Mouse (Mus musculus) forebrain, embryonic 12.5 days (tissue): Measurements from ENCODE around the gene Gcm2. TPM values are rescaled to one million over a fixed set of nuclear protein-coding genes. Genes with fewer than 3 reads are reported as not detected.

ENCODE experiments used
- ATAC-seq: fragments of 200-750 bp; cut with Nextera tagmentation; 2 replicates; pipeline ENCODE4 v1.8.0; 2017; ENCODE audit warnings: moderate TSS enrichment; ENCODE audit not compliant: low FRiP score
- H3K27ac ChIP-seq: fragments of 300-500 bp; sonication (generic); 2 replicates; pipeline ENCODE4 v1.5.1; 2016; ENCODE audit warnings: mild to moderate bottlenecking
- H3K27me3 ChIP-seq: fragments of 300-500 bp; sonication (generic); 2 replicates; pipeline ENCODE4 v1.6.1; 2016; ENCODE audit warnings: mild to moderate bottlenecking
- H3K36me3 ChIP-seq: fragments of 300-500 bp; sonication (generic); replicated peaks from 2 replicates; pipeline ENCODE4 v1.6.1; 2016; ENCODE audit warnings: mild to moderate bottlenecking
- H3K4me1 ChIP-seq: fragments of 300-500 bp; sonication (generic); 2 replicates; pipeline ENCODE4 v1.6.1; 2016
- H3K4me2 ChIP-seq: fragments of 300-500 bp; sonication (generic); 2 replicates; pipeline ENCODE4 v1.6.1; 2016; ENCODE audit warnings: mild to moderate bottlenecking, moderate library complexity
- H3K4me3 ChIP-seq: fragments of 300-500 bp; sonication (generic); replicated peaks from 2 replicates; pipeline ENCODE4 v1.5.1; 2016; ENCODE audit warnings: mild to moderate bottlenecking
- H3K9ac ChIP-seq: fragments of 300-500 bp; sonication (generic); 2 replicates; pipeline ENCODE4 v1.6.1; 2016; ENCODE audit warnings: mild to moderate bottlenecking
- H3K9me3 ChIP-seq: fragments of 300-500 bp; sonication (generic); 2 replicates; pipeline ENCODE4 v1.6.1; 2016
- WGBS: fragments of 180-500 bp; shearing (Covaris S2); methylation state at CpG from one replicate; pipeline ENCODE4 v1.1.7; 2016; 5-methylcytosine and 5-hydroxymethylcytosine counted together
- polyA plus RNA-seq: library from polyadenylated mRNA; unstranded; fragments of >200 nt; fragmentation: Nextera tagmentation; extraction: Ambion mirVana; gene quantifications from 2 replicates; pipeline ENCODE4 v1.2.1, GENCODE M21; 2016

Gene Gcm2
- polyA plus RNA-seq, 1 experiment from 2014 or later: not detected

DNA sequence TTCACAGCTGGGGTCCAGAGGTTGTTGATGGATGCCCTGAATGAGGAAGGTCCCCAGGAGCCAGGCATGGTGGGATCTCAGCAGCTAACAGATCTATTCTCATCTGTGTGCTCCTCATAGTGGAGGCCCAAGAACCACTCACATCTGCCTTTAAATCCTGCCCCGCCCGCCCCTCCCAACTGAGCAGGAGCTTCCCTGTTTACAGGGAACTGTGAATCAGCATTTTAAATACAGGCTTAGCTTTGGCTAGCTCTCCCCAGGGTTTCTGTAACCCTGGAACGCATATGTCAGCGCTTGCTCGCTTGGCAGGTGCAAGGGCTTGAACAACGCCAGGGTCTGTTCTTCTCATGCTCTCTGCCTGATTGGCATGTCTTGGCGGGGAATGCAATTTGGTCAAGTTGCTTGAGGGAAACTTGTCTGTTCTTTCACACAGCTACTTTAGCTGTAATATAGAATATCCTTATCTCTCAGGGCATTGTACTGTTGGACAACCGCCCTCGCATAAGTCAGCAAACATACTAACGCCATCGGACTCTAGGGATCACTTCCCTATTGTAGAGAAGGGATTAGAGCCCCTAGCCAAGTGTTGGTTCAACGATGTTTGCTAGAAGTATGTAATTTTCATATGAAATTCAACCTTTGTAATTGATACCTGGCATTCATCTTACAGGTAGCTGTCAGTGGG lies 6.9 kb downstream of the Gcm2 start:
- Histone ChIP-seq H3K4me3 (no peak overlapping the region), H3K36me3 (no peaks in the 10 kb centered on the region), H3K9me3 (no peaks in the 10 kb centered on the region), H3K27ac (no peak overlapping the region), H3K9ac (no peak overlapping the region), H3K4me2 (no peak overlapping the region), H3K27me3 (no peaks in the 10 kb centered on the region), H3K4me1 (no peaks in the 10 kb centered on the region)
- 79% methylated on average over 12 of the region's 12 CpGs for WGBS
- no peak for ATAC-seq

DNA sequence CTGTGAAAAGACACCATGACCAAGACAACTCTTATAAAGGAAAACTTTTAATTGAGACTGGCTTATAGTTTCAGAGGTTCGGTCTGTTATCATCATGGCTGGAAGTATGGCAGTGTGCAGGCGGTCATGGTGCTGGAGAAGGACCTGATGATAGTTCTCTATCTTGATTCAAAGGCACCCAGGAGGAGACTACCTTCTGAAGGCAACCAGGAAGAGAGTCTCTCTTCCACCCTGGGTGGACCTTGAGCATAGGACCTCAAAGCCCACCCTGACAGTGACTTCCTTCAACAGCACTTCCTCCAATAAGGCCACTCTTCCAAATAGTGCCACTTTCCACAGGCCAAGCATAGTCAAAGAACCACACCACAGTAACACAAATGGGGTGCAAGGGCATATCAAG lies 10.8 kb downstream of the Gcm2 start:
- WGBS: 91% methylated on average over 2 of the region's 2 CpGs
- Histone ChIP-seq H3K9me3 (no peaks in the 10 kb centered on the region), H3K27ac (no peak overlapping the region), H3K9ac (no peak overlapping the region), H3K4me2 (no peak overlapping the region), H3K27me3 (no peaks in the 10 kb centered on the region), H3K36me3 (no peaks in the 10 kb centered on the region), H3K4me1 (no peaks in the 10 kb centered on the region), H3K4me3 (no peak overlapping the region)
- no peak for ATAC-seq

DNA sequence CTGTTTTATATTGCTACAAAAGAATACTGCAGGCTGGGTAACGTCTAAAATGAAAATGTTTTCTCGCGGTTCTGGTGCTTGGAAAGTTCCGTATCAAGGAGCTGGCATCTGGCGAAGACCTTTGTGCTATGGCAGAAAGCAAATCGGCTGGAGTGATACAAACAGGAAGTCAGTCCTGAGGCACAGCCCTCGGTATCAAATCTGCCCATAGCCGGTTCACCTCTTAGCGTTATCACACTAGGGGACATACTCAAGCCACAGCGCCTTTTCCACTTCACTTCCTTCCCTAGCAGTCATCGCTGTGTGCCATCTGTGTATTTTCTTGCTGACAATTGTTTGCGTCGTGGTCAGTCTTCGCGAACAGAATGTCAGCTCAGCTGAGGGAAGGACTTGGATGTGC lies 12.5 kb downstream of the Gcm2 start:
- Histone ChIP-seq H3K4me2 (no peak overlapping the region), H3K9me3 (no peaks in the 10 kb centered on the region), H3K4me3 (no peak overlapping the region), H3K4me1 (0 out of 2 replicates have a peak, but pooled peaks cover 3% of the 10 kb centered on the region), H3K27me3 (no peaks in the 10 kb centered on the region), H3K9ac (no peak overlapping the region), H3K27ac (no peak overlapping the region), H3K36me3 (no peaks in the 10 kb centered on the region)
- 87% methylated on average over 15 of the region's 15 CpGs for WGBS
- ATAC-seq: no peak

DNA sequence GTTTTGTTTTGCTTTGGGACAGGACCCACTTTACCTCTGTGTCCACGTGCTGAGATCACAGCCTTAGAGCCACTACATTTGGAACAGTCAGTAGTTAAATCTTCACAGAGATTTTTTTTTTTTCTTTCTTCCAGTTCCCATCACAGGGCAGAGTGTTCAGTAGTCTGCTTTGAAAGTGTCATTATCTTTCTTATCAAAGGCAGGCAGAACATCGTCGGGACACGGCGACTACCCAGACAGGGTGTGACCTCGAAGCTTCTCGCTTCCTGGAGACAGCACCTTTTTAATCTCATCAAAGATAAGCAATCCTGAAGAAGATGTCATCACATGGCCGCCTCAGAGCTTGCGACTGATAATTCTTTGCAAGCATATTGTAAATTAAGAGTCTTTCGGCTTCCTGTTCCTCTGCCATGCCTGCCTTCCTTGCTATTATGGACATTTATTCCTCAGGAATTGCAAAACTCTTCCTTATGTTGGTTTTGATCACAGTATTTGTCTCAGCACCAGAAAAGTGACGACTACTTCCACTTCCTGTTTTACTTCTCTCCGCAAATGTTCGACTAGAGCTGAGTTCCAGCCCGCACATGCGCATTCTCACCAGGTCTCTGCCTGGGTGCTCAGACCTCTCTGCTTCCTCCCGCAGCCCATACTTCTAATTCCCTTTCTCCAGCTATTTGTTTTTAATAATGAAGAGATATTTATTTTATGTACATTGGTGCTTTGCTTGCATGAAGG lies 13.3 kb downstream of the Gcm2 start:
- Histone ChIP-seq H3K9ac (no peak overlapping the region), H3K9me3 (no peaks in the 10 kb centered on the region), H3K27me3 (no peaks in the 10 kb centered on the region), H3K27ac (no peak overlapping the region), H3K4me2 (no peak overlapping the region), H3K4me1 (0 out of 2 replicates have a peak, but pooled peaks cover 3% of the 10 kb centered on the region), H3K36me3 (no peaks in the 10 kb centered on the region), H3K4me3 (no peak overlapping the region)
- no peak for ATAC-seq
- 87% methylated on average over 16 of the region's 16 CpGs for WGBS

DNA sequence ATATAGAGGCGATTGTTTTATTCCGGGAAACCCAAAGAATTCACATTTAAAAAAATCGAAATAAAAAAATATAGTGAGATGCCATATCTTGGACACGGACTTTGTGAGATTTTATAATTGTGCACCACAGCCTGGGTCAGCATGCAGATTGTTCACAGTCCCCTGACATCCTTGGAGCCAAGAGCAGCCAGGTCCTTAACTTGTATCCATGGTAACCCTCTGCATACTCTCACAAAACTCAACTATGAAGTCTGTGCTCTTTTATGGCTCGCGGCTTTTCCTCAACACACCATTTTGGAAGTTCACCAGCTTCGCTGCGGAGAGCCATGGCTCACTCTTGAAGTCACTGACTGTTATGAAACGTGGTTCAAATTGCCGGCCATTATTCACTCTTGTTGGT lies 16.7 kb downstream of the Gcm2 start:
- Histone ChIP-seq H3K9me3 (no peaks in the 10 kb centered on the region), H3K9ac (no peak overlapping the region), H3K4me2 (no peak overlapping the region), H3K4me3 (no peak overlapping the region), H3K27ac (no peak overlapping the region), H3K36me3 (no peaks in the 10 kb centered on the region), H3K4me1 (0 out of 2 replicates have a peak, but pooled peaks cover 3% of the 10 kb centered on the region), H3K27me3 (peaks cover 3% of the 10 kb centered on the region; the same call in 1 of the 2 replicates)
- 86% methylated on average over 10 of the region's 10 CpGs for WGBS
- no peak for ATAC-seq

DNA sequence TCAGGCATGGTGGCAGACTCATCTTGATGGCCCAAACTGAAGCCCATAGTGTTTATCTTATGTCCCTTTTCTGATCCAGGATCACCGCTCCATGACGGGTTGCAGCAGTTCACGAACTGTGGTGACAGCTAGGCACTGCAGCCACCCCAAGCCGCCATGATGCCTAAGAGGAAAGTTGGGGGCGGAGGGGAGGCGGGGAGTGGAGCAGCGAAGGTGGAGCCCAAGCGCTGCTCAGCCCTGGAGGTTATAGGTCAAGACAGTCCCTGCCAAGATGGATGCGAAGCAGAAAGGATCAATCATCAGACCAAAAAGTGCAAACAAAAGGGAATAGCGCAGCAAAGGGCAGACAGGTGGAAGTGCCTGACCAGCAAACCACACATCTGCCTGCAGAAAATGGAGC lies 19.6 kb downstream of the Gcm2 start:
- WGBS: 47% methylated on average over 10 of the region's 10 CpGs
- Histone ChIP-seq H3K27me3 (peaks cover 3% of the 10 kb centered on the region; the same call in 1 of the 2 replicates), H3K27ac (no peak overlapping the region), H3K9ac (no peak overlapping the region), H3K9me3 (no peaks in the 10 kb centered on the region), H3K4me1 (0 out of 2 replicates have a peak, but pooled peaks cover 3% of the 10 kb centered on the region), H3K36me3 (no peaks in the 10 kb centered on the region), H3K4me2 (no peak overlapping the region), H3K4me3 (no peak overlapping the region)
- ATAC-seq: no peak

DNA sequence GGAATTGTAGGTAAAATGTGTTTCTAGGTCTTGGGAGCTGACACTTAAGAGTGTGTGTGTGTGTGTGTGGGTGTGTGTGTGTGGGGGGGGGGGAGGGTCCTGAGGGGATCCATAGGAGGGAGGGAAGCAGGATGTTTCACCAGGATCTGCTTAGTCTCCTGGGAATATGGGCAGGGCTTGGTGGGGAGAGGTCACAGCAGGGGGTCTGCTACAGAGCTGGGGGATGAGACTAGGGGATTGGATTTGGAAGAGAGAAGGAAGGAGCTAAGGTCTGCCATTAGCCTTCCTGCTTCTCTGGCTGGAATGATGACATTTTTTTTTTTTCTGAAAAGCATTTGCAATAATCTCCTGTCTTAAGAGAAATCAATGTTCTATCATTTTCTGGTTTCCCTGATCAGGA lies 22.1 kb downstream of the Gcm2 start:
- H3K27me3 ChIP-seq: peaks cover 3% of the 10 kb centered on the region; the same call in 1 of the 2 replicates
- H3K4me1 ChIP-seq: no peaks in the 10 kb centered on the region
- ATAC-seq: no peak
- H3K9ac ChIP-seq: no peak overlapping the region
- no peak overlapping the region for H3K4me2 ChIP-seq
- no peaks in the 10 kb centered on the region for H3K36me3 ChIP-seq
- H3K9me3 ChIP-seq: no peaks in the 10 kb centered on the region
- no peak overlapping the region for H3K27ac ChIP-seq
- no peak overlapping the region for H3K4me3 ChIP-seq

DNA sequence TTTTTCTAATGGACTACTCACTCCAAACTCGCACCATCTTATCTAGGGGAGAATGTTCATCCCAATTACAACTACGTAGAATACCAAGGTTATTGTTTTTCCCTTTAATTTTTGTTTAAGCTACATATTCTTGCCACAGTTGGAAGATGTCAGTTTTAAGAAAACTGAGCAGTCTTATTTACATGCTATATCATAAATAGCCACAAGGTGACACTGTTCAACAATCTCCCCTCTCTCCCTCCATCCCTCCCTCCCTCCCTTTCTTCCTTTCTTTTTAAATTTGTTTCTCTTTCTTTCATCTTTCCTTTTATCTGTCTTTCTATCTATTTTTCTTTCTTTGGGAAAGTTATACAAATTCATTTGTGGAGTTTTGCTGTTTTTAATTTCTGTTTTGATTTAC lies 25.7 kb downstream of the Gcm2 start:
- no peak overlapping the region for H3K9ac ChIP-seq
- H3K36me3 ChIP-seq: no peaks in the 10 kb centered on the region
- no peak overlapping the region for H3K27ac ChIP-seq
- H3K4me2 ChIP-seq: no peak overlapping the region
- no peaks in the 10 kb centered on the region for H3K9me3 ChIP-seq
- no peak for ATAC-seq
- H3K4me3 ChIP-seq: no peak overlapping the region
- 30% methylated on average over 2 of the region's 2 CpGs for WGBS
- peaks cover 25% of the 10 kb centered on the region for H3K27me3 ChIP-seq
- H3K4me1 ChIP-seq: no peaks in the 10 kb centered on the region

DNA sequence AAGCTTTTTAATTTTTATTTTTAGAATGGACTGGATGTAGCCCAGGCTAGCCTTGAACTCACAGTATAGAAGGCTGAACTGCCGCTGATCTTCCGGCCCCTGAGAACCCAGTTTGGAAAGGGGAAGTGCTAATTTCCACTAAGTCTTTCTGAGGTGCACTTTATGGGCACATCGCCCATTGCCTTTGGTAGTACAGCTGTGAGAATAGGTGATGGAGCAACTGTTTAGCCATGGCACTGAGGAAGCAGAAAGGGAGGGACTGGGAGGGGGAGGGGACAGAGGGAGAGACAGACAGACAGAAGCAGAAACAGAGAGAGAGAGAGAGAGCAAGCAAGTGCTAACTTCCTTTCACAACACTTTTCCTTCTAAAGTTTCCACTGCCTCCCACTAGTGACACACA lies 26.3 kb downstream of the Gcm2 start:
- WGBS: 86% methylated on average over 3 of the region's 3 CpGs
- Histone ChIP-seq H3K4me1 (peaks cover under 1% of the 10 kb centered on the region; the same call in 1 of the 2 replicates), H3K4me3 (no peak overlapping the region), H3K4me2 (no peak overlapping the region), H3K36me3 (no peaks in the 10 kb centered on the region), H3K27me3 (peaks cover 25% of the 10 kb centered on the region), H3K9ac (no peak overlapping the region), H3K9me3 (no peaks in the 10 kb centered on the region), H3K27ac (no peak overlapping the region)
- no peak for ATAC-seq

DNA sequence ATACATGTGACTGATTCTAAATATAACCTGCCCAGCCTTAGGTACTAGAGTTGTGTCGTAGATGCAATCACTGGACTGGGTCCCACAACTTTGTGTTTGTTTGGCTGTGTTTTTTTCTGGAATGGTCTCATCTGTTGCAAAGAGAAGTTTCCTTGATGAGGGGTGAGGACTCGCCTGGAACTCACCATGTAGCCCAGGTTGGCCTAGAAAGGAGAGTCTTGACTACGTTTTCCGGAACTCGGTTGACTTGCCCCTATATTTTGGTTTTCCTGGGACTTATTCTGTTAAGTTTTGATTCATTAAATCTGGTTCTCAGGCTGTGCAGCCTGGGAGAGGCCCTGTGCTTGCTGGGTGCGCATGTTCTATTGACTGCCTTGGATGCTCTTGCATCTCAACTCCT lies 30.1 kb downstream of the Gcm2 start:
- Histone ChIP-seq H3K4me3 (no peak overlapping the region), H3K4me2 (no peak overlapping the region), H3K27me3 (peaks cover 60% of the 10 kb centered on the region), H3K27ac (no peak overlapping the region), H3K9me3 (no peaks in the 10 kb centered on the region), H3K36me3 (no peaks in the 10 kb centered on the region), H3K4me1 (peaks cover 15% of the 10 kb centered on the region), H3K9ac (no peak overlapping the region)
- ATAC-seq: no peak
- 93% methylated on average over 6 of the region's 6 CpGs for WGBS

DNA sequence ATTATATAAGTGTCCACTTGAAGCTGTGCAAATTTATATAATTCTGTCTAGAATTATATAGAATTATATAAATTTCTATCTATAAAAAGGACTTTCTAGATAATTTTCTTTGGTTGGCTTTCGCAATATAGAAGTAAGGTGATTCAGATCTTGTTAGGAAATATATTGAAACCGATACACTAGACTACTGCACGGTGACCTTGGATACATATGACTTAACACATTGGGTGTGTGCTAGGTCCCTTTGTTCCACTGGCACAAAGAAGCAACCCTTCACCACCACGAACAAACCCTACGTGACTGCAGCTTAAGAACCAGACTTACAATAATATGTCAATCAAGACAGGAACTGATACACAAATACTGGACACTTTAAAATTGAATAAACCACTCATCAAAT lies 31.0 kb downstream of the Gcm2 start:
- Histone ChIP-seq H3K27ac (no peak overlapping the region), H3K36me3 (no peaks in the 10 kb centered on the region), H3K9ac (no peak overlapping the region), H3K9me3 (no peaks in the 10 kb centered on the region), H3K4me1 (peaks cover 15% of the 10 kb centered on the region), H3K4me2 (no peak overlapping the region), H3K27me3 (peaks cover 64% of the 10 kb centered on the region), H3K4me3 (no peak overlapping the region)
- no peak for ATAC-seq
- WGBS: 52% methylated on average over 5 of the region's 5 CpGs

DNA sequence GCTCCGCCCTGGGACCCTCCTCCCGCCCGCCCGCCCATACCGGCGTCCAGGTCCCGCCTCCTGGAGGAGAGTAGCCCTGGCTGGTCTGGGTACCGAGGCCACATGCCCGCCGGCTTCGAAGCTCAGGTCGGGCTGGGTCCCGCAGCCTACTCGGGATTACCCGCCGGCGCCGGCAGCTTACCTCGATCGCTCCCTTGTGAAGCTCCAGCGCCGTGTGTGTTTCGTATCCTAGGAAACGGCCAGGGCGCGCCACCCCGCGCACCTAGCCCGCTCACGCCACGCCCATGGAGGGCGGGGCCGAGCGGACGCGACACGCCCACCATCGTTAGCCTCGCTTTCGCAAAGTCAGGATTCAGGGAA lies 31.4 kb downstream of the Gcm2 start, which contains the start of gene Mak:
Gene Mak, minus strand, starts transcription at position 286 of the 360 bp plus-strand sequence.
- peak within 1 kb of the TSS; percentile 51 for H3K4me3 ChIP-seq
- peak; percentile 93 for ATAC-seq
- no peaks in the 10 kb centered on the region for H3K36me3 ChIP-seq
- peaks cover 15% of the 10 kb centered on the region for H3K4me1 ChIP-seq
- peaks cover 64% of the 10 kb centered on the region for H3K27me3 ChIP-seq
- no peaks in the 10 kb centered on the region for H3K9me3 ChIP-seq
- peak within 1 kb of the TSS; percentile 45 for H3K9ac ChIP-seq
- no peak within 1 kb of the TSS for H3K27ac ChIP-seq
- peak within 1 kb of the TSS; percentile 80 for H3K4me2 ChIP-seq
- under 1% methylated on average over 37 of the region's 40 CpGs for WGBS
